Mouse (Mus musculus) lung, embryonic 14.5 days (tissue): ENCODE data around the gene Hip1r. TPM values are rescaled to one million over a fixed set of nuclear protein-coding genes. Genes with fewer than 3 reads are reported as not detected.

Experiments used
- ATAC-seq: fragments of 200-750 bp; cut with Nextera tagmentation; 2 replicates; pipeline ENCODE4 v1.8.0; 2017; ENCODE audit warnings: mild to moderate bottlenecking, moderate TSS enrichment, moderate library complexity; ENCODE audit not compliant: insufficient read depth
- DNase-seq: peaks from one replicate; pipeline ENCODE4 v3.0.0-alpha.2; 2015
- H3K27ac ChIP-seq: fragments of 300-500 bp; sonication (generic); 2 replicates; pipeline ENCODE4 v1.5.1; 2014; ENCODE audit warnings: low read depth, mild to moderate bottlenecking, moderate library complexity
- H3K27me3 ChIP-seq: fragments of 300-500 bp; sonication (generic); 2 replicates; pipeline ENCODE4 v1.6.1; 2014; ENCODE audit warnings: low read length, control low read depth; ENCODE audit not compliant: insufficient read depth
- H3K36me3 ChIP-seq: fragments of 300-500 bp; sonication (generic); 2 replicates; pipeline ENCODE4 v1.6.1; 2014; ENCODE audit warnings: control low read depth; ENCODE audit not compliant: insufficient read depth
- H3K4me1 ChIP-seq: fragments of 300-500 bp; sonication (generic); 2 replicates; pipeline ENCODE4 v1.6.1; 2014; ENCODE audit warnings: antibody characterized with exemption, control low read depth; ENCODE audit not compliant: insufficient read depth
- H3K4me2 ChIP-seq: fragments of 300-500 bp; sonication (generic); 2 replicates; pipeline ENCODE4 v1.6.1; 2014; ENCODE audit warnings: mild to moderate bottlenecking
- H3K4me3 ChIP-seq: fragments of 300-500 bp; sonication (generic); 2 replicates; pipeline ENCODE4 v1.5.1; 2014; ENCODE audit warnings: low read depth, low read length
- H3K9ac ChIP-seq: fragments of 300-500 bp; sonication (generic); 2 replicates; pipeline ENCODE4 v1.6.1; 2014
- H3K9me3 ChIP-seq: fragments of 300-500 bp; sonication (generic); 2 replicates; pipeline ENCODE4 v1.6.1; 2016; ENCODE audit warnings: low read depth, low read length, control low read depth
- CTCF ChIP-seq: IDR thresholded peaks from 2 replicates; pipeline ENCODE4 v1.5.1; 2016; ENCODE audit warnings: antibody characterized with exemption, low read depth
- WGBS: fragments of 180-500 bp; shearing (Covaris S2); extraction: QIAGEN DNeasy Blood & Tissue Kit; methylation state at CpG from one replicate; pipeline ENCODE4 v1.1.7; 2014; 5-methylcytosine and 5-hydroxymethylcytosine counted together
- polyA plus RNA-seq: library from polyadenylated mRNA; unstranded; fragments of >200 nt; fragmentation: Nextera tagmentation; extraction: Ambion mirVana; gene quantifications from 2 replicates; pipeline ENCODE4 v1.2.1, GENCODE M21; 2014

Hip1r gene
- polyA plus RNA-seq, 1 experiment from 2014 or later, result 9.1 TPM

DNA sequence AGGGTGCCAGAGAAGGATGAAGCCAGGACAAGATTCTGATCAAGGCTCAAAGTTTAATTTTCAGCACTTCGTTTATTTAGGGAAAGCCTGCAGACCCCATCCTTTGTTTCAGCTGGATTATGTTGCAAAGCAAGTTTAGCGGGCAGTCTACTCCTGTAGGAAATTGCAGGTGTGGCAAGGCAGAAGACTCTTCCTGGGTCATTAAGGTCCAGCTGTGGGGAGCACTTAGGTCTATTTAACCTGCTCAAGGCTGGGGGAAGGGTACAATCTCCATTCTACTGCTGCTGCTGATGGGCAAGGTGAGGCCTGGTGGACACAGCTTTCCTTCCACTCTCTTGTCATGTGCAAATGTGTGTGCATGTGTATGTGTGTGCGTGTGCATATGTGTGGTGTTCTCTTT, 14.4 kb upstream of the Hip1r start:
- Histone ChIP-seq H3K27me3 (no peaks in the 10 kb centered on the region), H3K9me3 (no peaks in the 10 kb centered on the region), H3K4me2 (no peak overlapping the region), H3K36me3 (no peaks in the 10 kb centered on the region), H3K4me1 (no peaks in the 10 kb centered on the region), H3K27ac (no peak overlapping the region), H3K4me3 (no peak overlapping the region), H3K9ac (no peak overlapping the region)
- ATAC-seq (no peak), DNase-seq (no peak)
- WGBS, result 72% methylated on average over 3 of the region's 3 CpGs
- TF ChIP-seq CTCF, result no peak

DNA sequence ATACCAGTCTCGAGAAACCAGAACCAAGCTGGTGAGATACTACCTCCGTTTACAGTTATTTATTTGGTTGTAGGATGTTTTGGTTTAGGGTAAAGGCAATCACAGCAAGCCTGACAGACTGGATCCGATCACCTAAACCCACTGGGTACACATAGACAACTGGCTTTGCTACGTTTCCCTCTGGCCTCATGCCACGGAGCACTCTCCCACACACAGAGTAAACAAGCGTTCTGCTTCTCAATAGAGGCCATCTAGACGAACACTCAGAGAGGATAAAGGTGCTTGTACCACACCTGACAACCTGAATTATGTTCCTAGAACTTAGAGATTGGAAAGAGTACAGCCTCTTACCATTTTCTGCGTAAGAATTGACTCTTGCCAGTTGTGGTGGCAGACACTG, 13.3 kb upstream of the Hip1r start:
- no peak overlapping the region for H3K27ac ChIP-seq
- WGBS, result 51% methylated on average over 8 of the region's 8 CpGs
- H3K4me3 ChIP-seq, result no peak overlapping the region
- no peaks in the 10 kb centered on the region for H3K4me1 ChIP-seq
- no peaks in the 10 kb centered on the region for H3K9me3 ChIP-seq
- DNase-seq (no peak), ATAC-seq (no peak)
- no peak overlapping the region for H3K9ac ChIP-seq
- no peaks in the 10 kb centered on the region for H3K36me3 ChIP-seq
- no peak overlapping the region for H3K4me2 ChIP-seq
- no peaks in the 10 kb centered on the region for H3K27me3 ChIP-seq
- TF ChIP-seq CTCF, result no peak

DNA sequence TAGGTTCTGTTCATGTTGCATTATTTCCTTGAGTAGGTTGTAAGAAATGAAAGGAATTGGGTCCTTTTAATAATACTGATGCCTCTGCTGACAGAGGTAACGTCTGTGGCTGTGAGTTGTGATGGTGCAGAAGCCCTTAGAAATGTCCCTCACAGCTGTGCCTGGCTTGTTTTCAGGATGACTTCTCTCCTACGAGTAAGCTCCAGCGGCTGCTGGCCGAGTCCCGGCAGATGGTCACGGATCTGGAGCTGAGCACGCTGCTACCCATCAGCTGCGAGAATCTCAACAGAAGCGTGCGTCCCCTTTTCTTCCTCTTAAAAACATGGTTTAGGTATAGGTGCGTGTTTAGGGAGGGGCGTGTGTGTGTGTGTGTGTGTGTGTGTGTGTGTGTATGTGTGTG, 12.4 kb upstream of the Hip1r start:
- no peak overlapping the region for H3K27ac ChIP-seq
- DNase-seq (no peak), ATAC-seq (no peak)
- 75% methylated on average over 12 of the region's 12 CpGs for WGBS
- no peaks in the 10 kb centered on the region for H3K36me3 ChIP-seq
- no peak overlapping the region for H3K4me2 ChIP-seq
- no peak overlapping the region for H3K9ac ChIP-seq
- no peak for TF ChIP-seq CTCF
- no peak overlapping the region for H3K4me3 ChIP-seq
- no peaks in the 10 kb centered on the region for H3K27me3 ChIP-seq
- no peaks in the 10 kb centered on the region for H3K9me3 ChIP-seq
- H3K4me1 ChIP-seq, result no peaks in the 10 kb centered on the region

DNA sequence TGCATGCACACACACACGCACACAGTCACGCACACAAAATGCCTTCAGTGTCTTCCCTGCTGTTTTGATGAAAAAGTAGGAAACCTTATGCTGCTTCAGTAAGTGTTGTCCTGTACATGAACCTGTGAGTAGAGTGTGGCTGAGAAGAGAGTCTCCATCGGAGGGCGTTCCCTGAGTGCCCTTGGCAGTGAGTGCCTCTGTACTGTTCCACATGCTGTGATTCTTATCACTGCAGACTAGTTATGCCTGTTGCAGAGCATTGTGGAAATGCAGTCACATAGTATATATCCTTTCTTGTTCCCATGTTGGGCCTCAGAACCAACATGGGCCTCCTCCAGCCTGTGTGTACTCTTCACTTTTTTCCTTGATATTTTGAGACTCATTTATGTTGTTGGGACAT, 9.2 kb upstream of the Hip1r start:
- Histone ChIP-seq H3K36me3 (no peaks in the 10 kb centered on the region), H3K4me1 (no peaks in the 10 kb centered on the region), H3K9me3 (no peaks in the 10 kb centered on the region), H3K9ac (no peak overlapping the region), H3K27me3 (no peaks in the 10 kb centered on the region), H3K27ac (no peak overlapping the region), H3K4me2 (no peak overlapping the region), H3K4me3 (no peak overlapping the region)
- ATAC-seq (no peak), DNase-seq (no peak)
- 85% methylated on average over 4 of the region's 4 CpGs for WGBS
- no peak for TF ChIP-seq CTCF

DNA sequence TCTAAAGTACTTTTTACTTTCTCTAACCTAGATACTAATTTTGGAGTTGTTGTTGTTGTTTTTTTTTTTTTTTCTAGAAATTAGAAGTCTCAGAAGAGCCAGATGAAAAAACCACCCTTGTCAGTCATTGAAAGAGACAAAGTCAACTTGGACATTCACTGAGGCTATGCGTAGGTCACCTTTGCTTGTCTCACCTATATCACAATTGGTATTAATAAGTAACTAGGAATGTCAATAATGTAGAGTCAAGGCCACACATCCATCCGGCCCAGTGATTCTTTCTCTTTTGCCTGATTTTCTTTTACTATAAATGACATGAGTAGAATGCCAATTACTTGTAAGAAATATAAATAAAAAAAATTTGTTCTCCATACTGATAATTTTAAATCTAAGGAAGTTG, 6.7 kb upstream of the Hip1r start:
- 71% methylated on average over 2 of the region's 2 CpGs for WGBS
- no peak for TF ChIP-seq CTCF
- H3K9me3 ChIP-seq, result no peaks in the 10 kb centered on the region
- no peak overlapping the region for H3K4me3 ChIP-seq
- no peak overlapping the region for H3K27ac ChIP-seq
- H3K36me3 ChIP-seq, result no peaks in the 10 kb centered on the region
- DNase-seq, result no peak
- no peaks in the 10 kb centered on the region for H3K4me1 ChIP-seq
- H3K4me2 ChIP-seq, result no peak overlapping the region
- no peak overlapping the region for H3K9ac ChIP-seq
- ATAC-seq, result no peak
- no peaks in the 10 kb centered on the region for H3K27me3 ChIP-seq

DNA sequence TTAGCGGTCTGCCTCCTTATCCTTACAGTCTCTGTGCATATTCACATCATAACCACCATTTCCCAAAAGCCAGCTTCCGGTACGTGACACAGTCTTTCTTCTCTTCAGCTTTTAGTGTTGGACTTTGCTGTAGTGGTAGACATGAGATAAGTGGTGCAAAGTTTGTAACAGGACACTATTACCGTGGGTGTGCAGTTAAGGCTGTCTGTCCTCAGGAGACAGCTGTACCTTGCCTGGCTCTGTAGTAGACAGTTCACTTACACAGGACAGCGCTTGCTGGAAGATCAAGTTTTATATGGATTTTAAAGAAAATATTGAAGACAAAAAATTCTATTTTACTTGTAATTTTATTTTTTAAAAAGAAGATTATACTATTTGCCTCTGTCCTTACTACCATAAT, 5.0 kb upstream of the Hip1r start:
- H3K9me3 ChIP-seq, result no peaks in the 10 kb centered on the region
- DNase-seq, result no peak
- no peak overlapping the region for H3K4me2 ChIP-seq
- no peak overlapping the region for H3K4me3 ChIP-seq
- H3K9ac ChIP-seq, result no peak overlapping the region
- ATAC-seq, result no peak
- H3K36me3 ChIP-seq, result no peaks in the 10 kb centered on the region
- 47% methylated on average over 5 of the region's 5 CpGs for WGBS
- TF ChIP-seq CTCF, result no peak
- no peak overlapping the region for H3K27ac ChIP-seq
- H3K27me3 ChIP-seq, result peaks cover 11% of the 10 kb centered on the region
- H3K4me1 ChIP-seq, result no peaks in the 10 kb centered on the region

DNA sequence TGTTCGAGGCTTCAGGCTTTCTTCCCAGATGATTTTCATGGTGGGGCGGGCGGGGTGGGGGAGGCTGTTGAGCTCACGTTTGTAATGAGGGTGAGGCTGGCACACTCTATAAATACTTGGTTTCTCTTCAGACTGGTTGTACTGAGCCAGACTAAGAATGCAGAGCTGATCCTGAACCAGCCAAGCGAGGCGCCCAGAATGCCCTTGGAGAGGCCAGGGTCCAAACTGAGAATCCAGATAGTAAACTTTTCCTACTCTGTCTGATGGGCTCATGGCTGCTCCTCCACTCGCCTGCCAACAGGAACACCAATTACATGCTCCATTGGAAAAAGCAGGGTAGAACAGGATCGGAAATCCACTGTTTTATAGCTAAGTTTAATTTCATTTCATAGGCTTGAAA, 4.2 kb upstream of the Hip1r start:
- no peak overlapping the region for H3K4me2 ChIP-seq
- H3K9me3 ChIP-seq, result no peaks in the 10 kb centered on the region
- H3K4me1 ChIP-seq, result no peaks in the 10 kb centered on the region
- no peak overlapping the region for H3K4me3 ChIP-seq
- 77% methylated on average over 8 of the region's 8 CpGs for WGBS
- DNase-seq (no peak), ATAC-seq (no peak)
- H3K27ac ChIP-seq, result no peak overlapping the region
- TF ChIP-seq CTCF, result no peak
- H3K9ac ChIP-seq, result no peak overlapping the region
- H3K27me3 ChIP-seq, result peaks cover 12% of the 10 kb centered on the region
- no peaks in the 10 kb centered on the region for H3K36me3 ChIP-seq

DNA sequence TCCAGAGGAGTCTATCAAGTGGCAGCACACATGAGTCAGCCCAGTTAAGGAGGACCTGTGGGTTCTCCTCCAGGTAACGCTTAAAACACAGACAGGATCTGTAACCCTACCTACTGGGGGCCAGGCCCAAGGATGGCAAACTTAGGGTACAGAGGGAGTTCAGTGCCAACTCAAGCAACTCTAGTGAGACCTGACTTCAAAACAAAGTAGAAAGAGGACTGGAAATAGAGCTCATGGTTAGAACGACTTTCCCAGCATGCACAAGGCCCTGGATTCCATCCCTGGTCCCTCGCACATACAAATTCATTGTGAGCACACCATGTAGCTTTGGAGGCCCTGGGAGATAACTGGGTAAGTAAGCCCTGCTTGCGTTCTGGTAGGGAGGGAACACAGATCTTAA, 2.9 kb upstream of the Hip1r start:
- Histone ChIP-seq H3K36me3 (no peaks in the 10 kb centered on the region), H3K4me1 (no peaks in the 10 kb centered on the region; the same call in 1 of the 2 replicates), H3K4me2 (no peak overlapping the region), H3K9me3 (no peaks in the 10 kb centered on the region), H3K27ac (no peak overlapping the region), H3K9ac (no peak overlapping the region), H3K27me3 (peaks cover 20% of the 10 kb centered on the region), H3K4me3 (no peak overlapping the region)
- ATAC-seq (no peak), DNase-seq (no peak)
- TF ChIP-seq CTCF, result no peak
- WGBS, result 81% methylated on average over 4 of the region's 4 CpGs
